Mouse (Mus musculus) midbrain, embryonic 13.5 days (tissue): ENCODE data around the gene Slc7a4. TPM values are rescaled to one million over a fixed set of nuclear protein-coding genes. Genes with fewer than 3 reads are reported as not detected.

ENCODE experiments used
- ATAC-seq: fragments of 200-750 bp; cut with Nextera tagmentation; 2 replicates; pipeline ENCODE4 v1.8.0; 2017; ENCODE audit warnings: mild to moderate bottlenecking, moderate TSS enrichment, moderate library complexity
- H3K27ac ChIP-seq: fragments of 300-500 bp; sonication (generic); 2 replicates; pipeline ENCODE4 v1.5.1; 2015; ENCODE audit warnings: inconsistent platforms, mild to moderate bottlenecking, moderate library complexity
- H3K27me3 ChIP-seq: fragments of 300-500 bp; sonication (generic); 2 replicates; pipeline ENCODE4 v1.6.1; 2015; ENCODE audit warnings: mild to moderate bottlenecking, inconsistent platforms
- H3K36me3 ChIP-seq: fragments of 300-500 bp; sonication (generic); 2 replicates; pipeline ENCODE4 v1.6.1; 2015; ENCODE audit warnings: mild to moderate bottlenecking, inconsistent platforms
- H3K4me1 ChIP-seq: fragments of 300-500 bp; sonication (generic); replicated peaks from 2 replicates; pipeline ENCODE4 v1.6.1; 2015; ENCODE audit warnings: inconsistent platforms
- H3K4me2 ChIP-seq: fragments of 300-500 bp; sonication (generic); replicated peaks from 2 replicates; pipeline ENCODE4 v1.6.1; 2015; ENCODE audit warnings: moderate library complexity, mild to moderate bottlenecking, inconsistent platforms
- H3K4me3 ChIP-seq: fragments of 300-500 bp; sonication (generic); replicated peaks from 2 replicates; pipeline ENCODE4 v1.5.1; 2015; ENCODE audit warnings: mild to moderate bottlenecking, inconsistent platforms
- H3K9ac ChIP-seq: fragments of 300-500 bp; sonication (generic); replicated peaks from 2 replicates; pipeline ENCODE4 v1.6.1; 2015; ENCODE audit warnings: mild to moderate bottlenecking, inconsistent platforms
- H3K9me3 ChIP-seq: fragments of 300-500 bp; sonication (generic); 2 replicates; pipeline ENCODE4 v1.6.1; 2016; ENCODE audit warnings: mild to moderate bottlenecking, inconsistent platforms
- WGBS: fragments of 180-500 bp; shearing (Covaris S2); methylation state at CpG from one replicate; pipeline ENCODE4 v1.1.7; 2015; 5-methylcytosine and 5-hydroxymethylcytosine counted together
- polyA plus RNA-seq: library from polyadenylated mRNA; unstranded; fragments of >200 nt; fragmentation: Nextera tagmentation; extraction: Ambion mirVana; gene quantifications from 2 replicates; pipeline ENCODE4 v1.2.1, GENCODE M21; 2015

Gene Slc7a4
- polyA plus RNA-seq, 1 experiment from 2014 or later = 13.8 TPM

DNA sequence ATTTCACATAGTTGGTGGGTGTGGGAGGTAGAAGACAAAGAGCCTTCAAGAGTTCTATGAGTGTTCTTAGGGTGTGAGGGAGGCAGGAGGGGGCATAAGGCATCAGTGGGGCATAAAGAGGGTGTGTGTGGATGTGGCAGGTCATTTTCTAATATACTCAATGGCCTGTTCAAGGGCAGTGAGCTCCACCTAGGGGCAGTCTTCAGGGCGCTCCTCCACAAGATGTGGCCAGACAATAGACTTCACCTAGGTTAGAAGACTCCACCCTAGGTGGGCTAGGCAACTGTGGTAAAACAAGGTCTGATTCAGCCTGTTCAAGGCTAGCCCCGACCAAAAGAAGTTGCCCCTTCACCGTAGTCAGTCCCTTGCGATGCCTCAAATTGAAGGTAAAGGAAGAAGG lies 50.7 kb downstream of the Slc7a4 start:
- Histone ChIP-seq H3K27me3 (no peaks in the 10 kb centered on the region), H3K4me1 (peaks cover 28% of the 10 kb centered on the region), H3K4me3 (no peak overlapping the region), H3K27ac (no peak overlapping the region), H3K9me3 (no peaks in the 10 kb centered on the region), H3K4me2 (peak overlapping the region; percentile 91), H3K36me3 (peaks cover 18% of the 10 kb centered on the region), H3K9ac (no peak overlapping the region)
- no peak for ATAC-seq
- WGBS = 56% methylated on average over 4 of the region's 4 CpGs

DNA sequence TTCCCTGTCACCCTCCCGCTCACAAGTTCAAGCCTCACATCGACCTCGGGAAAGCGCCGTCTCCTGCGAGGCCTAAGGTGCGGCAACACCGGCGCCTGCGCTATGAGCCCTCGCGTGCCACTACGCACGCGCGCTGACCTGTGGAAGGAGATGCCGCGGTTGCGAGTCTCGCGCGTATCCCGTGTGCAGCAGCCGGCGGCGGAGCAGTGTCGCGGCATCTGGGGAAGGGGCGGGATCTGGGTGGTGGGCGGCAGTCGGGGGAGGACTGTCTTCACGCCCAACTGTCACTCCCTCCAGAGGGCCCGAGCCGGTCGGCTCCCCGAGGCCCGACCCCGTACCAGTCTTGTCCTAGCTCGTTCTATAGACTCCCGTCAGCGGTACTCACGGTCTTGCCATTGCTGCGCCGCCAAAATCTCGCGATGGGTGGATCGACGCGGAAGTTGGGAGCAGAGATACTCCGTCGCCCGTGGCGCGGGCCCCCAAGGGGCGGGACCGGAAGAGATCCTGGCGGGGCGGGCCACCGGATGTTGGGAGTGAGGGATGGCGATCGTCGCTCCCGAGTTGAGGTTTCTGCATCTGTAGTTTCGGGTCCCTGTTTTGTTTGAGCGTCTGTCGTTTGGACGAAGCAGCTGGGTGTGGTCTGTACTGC lies 52.2 kb downstream of the Slc7a4 start, which contains the start of gene Thap7:
Thap7 (minus strand) TSS at position 497 of the 649 bp plus-strand sequence.
- Histone ChIP-seq H3K4me2 (peak within 1 kb of the TSS; percentile 91), H3K9me3 (no peaks in the 10 kb centered on the region), H3K4me3 (peak within 1 kb of the TSS; percentile 63), H3K9ac (peak within 1 kb of the TSS; percentile 84), H3K27me3 (no peaks in the 10 kb centered on the region), H3K4me1 (peaks cover 28% of the 10 kb centered on the region), H3K27ac (peak within 1 kb of the TSS; percentile 98), H3K36me3 (peaks cover 33% of the 10 kb centered on the region)
- WGBS = under 1% methylated on average over 67 of the region's 67 CpGs
- ATAC-seq = peak; percentile 97

DNA sequence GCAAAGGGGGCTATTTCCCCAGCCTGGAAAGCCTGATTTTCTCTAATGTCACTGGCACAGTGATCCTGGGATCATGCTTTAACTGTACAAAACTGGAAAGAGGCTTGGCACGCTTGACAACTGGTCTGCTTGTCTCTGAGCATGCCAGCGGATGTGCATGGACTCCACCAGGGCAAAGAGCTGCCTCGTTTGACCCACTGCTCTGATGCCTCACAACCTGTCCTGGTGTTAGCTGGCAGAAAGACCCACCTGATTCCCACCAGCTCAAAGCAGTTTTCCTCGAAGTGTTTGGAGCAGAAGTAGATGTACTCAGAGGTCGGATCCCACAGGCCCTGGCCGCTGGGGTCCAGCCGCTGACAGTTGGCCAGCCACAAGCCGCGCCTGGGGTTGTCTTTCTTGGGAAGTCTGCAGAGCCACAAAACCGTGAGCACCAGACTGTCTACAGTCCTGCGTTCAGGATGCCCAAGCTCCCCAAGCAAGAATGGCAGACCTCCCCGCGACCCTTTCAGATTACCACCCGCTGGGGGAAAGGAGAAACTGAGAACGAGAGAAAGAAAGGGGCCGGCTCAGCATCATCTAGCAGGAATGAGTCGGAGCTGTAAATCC lies 52.9 kb downstream of the Slc7a4 start:
- peak; percentile 13; the same call in 1 of the 2 replicates for ATAC-seq
- Histone ChIP-seq H3K9me3 (no peaks in the 10 kb centered on the region), H3K27ac (peak overlapping the region; percentile 98), H3K4me3 (peak overlapping the region; percentile 63), H3K9ac (peak overlapping the region; percentile 84), H3K36me3 (peaks cover 40% of the 10 kb centered on the region), H3K27me3 (no peaks in the 10 kb centered on the region), H3K4me2 (peak overlapping the region; percentile 91), H3K4me1 (peaks cover 28% of the 10 kb centered on the region)
- 17% methylated on average over 17 of the region's 17 CpGs for WGBS

DNA sequence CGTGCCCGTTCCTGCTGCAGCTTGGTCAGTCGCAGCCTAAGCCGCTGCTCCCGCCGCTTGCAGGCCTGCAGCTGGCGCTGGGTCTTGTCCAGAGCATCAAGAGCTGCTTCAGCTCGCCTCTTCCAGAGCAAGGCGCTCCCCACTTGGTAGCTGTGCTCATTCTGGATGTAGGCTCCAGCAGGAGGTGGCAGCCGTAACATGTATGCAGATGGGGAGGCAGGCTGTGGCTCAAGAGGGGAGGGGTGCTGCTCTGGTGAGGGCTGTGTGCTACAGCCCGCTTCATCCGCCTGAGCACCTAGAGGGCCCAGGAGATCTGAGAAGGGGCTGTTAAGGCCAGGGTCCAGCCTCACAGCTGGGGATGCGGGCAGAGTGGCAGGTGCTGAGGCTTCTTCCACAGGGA lies 54.7 kb downstream of the Slc7a4 start:
- Histone ChIP-seq H3K9me3 (no peaks in the 10 kb centered on the region), H3K36me3 (peaks cover 56% of the 10 kb centered on the region), H3K4me2 (no peak overlapping the region), H3K4me3 (no peak overlapping the region), H3K9ac (no peak overlapping the region), H3K4me1 (peaks cover 28% of the 10 kb centered on the region), H3K27ac (no peak overlapping the region), H3K27me3 (no peaks in the 10 kb centered on the region)
- no peak for ATAC-seq
- WGBS = 86% methylated on average over 13 of the region's 13 CpGs

DNA sequence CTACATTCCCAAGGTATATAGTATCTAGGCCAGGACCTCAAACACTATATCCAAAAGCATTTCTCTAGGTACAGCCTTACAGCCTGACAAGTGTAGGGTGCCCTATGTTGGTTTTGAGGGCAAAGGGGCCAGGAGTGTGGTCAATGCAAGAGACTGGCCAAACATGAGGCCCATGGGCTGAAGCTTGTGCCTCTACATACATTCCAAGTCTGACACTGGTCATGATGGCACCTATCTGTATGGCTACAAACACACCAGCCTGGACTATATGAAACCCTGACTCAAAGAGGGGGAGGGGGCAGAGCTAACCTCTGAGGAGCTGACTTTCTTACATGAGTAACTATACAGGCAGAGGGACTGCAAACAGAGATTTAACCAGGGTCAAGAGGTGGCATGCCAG lies 55.4 kb downstream of the Slc7a4 start:
- Histone ChIP-seq H3K36me3 (peaks cover 63% of the 10 kb centered on the region), H3K4me3 (no peak overlapping the region), H3K9me3 (no peaks in the 10 kb centered on the region), H3K27ac (no peak overlapping the region), H3K4me1 (peaks cover 27% of the 10 kb centered on the region), H3K27me3 (no peaks in the 10 kb centered on the region), H3K4me2 (no peak overlapping the region), H3K9ac (no peak overlapping the region)
- no peak for ATAC-seq

DNA sequence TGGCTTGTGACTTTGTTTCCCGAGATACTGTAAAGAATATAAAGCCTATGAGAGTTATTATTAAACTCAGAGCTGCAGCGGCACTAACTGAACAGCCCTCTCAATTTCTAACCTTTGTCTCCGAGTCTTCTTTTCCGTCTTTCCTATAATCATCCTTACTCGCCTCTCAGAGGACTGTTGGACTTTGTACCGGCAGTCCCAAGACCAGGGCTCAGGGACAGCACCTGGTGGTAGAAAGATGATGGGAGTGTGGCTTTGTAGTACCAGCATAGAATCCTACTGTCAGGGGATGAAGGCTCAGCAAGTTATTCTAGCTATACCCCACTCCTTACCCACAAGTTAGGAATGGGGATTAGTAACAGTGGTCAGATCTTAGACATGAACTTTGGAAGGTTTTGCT lies 56.8 kb downstream of the Slc7a4 start:
- no peak overlapping the region for H3K9ac ChIP-seq
- no peak overlapping the region for H3K27ac ChIP-seq
- WGBS = 94% methylated on average over 6 of the region's 6 CpGs
- H3K4me3 ChIP-seq = no peak overlapping the region
- ATAC-seq = no peak
- no peak overlapping the region for H3K4me2 ChIP-seq
- peaks cover 77% of the 10 kb centered on the region for H3K36me3 ChIP-seq
- no peaks in the 10 kb centered on the region for H3K9me3 ChIP-seq
- H3K4me1 ChIP-seq = peaks cover 13% of the 10 kb centered on the region
- no peaks in the 10 kb centered on the region for H3K27me3 ChIP-seq

DNA sequence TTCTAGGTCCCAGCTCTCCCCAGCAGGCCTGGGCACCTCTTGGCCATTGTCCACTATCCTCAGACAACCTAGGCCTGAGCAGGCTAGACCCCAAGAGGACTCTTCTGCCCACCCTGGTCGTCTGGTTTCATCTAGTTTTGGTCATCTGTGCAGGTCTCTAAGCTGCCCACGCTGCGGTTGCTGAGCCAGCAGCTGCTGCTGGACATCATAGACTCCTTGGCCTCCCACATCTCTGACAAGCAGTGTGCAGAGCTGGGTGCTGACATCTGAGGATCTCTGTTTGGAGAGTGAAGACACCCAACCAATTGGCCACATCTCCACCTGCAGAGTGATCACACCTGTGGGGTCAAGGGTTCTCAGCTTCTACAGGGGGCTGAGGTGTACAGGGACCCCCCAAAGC lies 57.5 kb downstream of the Slc7a4 start:
- no peak for ATAC-seq
- Histone ChIP-seq H3K27ac (no peak overlapping the region), H3K9me3 (no peaks in the 10 kb centered on the region), H3K9ac (no peak overlapping the region), H3K4me3 (no peak overlapping the region), H3K36me3 (peaks cover 84% of the 10 kb centered on the region), H3K4me2 (no peak overlapping the region), H3K27me3 (no peaks in the 10 kb centered on the region), H3K4me1 (peaks cover 13% of the 10 kb centered on the region)
- 89% methylated on average over 3 of the region's 3 CpGs for WGBS

DNA sequence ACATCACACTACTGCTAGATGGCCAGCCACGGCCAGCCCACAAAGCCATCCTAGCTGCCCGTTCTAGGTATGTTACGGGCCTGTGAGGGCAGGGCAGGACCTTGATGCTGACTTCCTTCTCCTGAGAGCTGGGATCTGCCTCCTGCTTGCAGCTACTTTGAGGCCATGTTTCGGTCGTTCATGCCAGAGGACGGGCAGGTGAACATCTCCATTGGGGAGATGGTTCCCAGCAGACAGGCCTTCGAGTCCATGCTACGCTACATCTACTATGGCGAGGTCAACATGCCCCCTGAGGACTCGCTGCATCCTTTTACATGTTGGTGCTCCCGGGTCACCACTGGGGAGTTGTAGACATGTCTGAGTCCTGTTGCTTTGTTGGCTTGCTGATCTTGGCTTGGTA lies 58.9 kb downstream of the Slc7a4 start:
- H3K4me2 ChIP-seq = no peak overlapping the region
- H3K9ac ChIP-seq = no peak overlapping the region
- peaks cover 97% of the 10 kb centered on the region for H3K36me3 ChIP-seq
- WGBS = 94% methylated on average over 11 of the region's 11 CpGs
- peaks cover 3% of the 10 kb centered on the region; the same call in 1 of the 2 replicates for H3K4me1 ChIP-seq
- H3K27me3 ChIP-seq = no peaks in the 10 kb centered on the region
- no peak for ATAC-seq
- H3K9me3 ChIP-seq = no peaks in the 10 kb centered on the region
- H3K4me3 ChIP-seq = no peak overlapping the region
- no peak overlapping the region for H3K27ac ChIP-seq

Other genes starting within 250 kb of the Slc7a4 start
- 21.2 and 23.3 TPM in 2 replicates for gene Snap29, start 177.2 kb downstream of the Slc7a4 start, polyA plus RNA-seq
- gene Pi4ka, start 176.9 kb downstream of the Slc7a4 start, polyA plus RNA-seq = 62.7 and 67.5 TPM in 2 replicates
- gene Crkl, start 131.2 kb downstream of the Slc7a4 start, polyA plus RNA-seq = 88.7 and 91.2 TPM in 2 replicates
- gene Aifm3, start 93.6 kb downstream of the Slc7a4 start, polyA plus RNA-seq = 7.9 and 10.6 TPM in 2 replicates
- gene Lztr1, start 74.5 kb downstream of the Slc7a4 start, polyA plus RNA-seq = 124 and 133 TPM in 2 replicates
- 61.7 and 65.0 TPM in 2 replicates for gene Thap7, start 52.1 kb downstream of the Slc7a4 start, polyA plus RNA-seq
- 0.28 and 0.55 TPM in 2 replicates for gene Lrrc74b, start 22.0 kb downstream of the Slc7a4 start, polyA plus RNA-seq
- 1.0 and 1.3 TPM in 2 replicates for gene P2rx6, start 21.3 kb downstream of the Slc7a4 start, polyA plus RNA-seq
- gene Smpd4, start 36.1 kb upstream of the Slc7a4 start, polyA plus RNA-seq = 27.3 and 27.9 TPM in 2 replicates
- gene Ccdc74a, start 63.3 kb upstream of the Slc7a4 start, polyA plus RNA-seq = 4.4 and 4.8 TPM in 2 replicates
- gene Med15, start 149.7 kb upstream of the Slc7a4 start, polyA plus RNA-seq = 44.7 and 47.7 TPM in 2 replicates
- gene Klhl22, start 176.4 kb upstream of the Slc7a4 start, polyA plus RNA-seq = 64.9 and 68.9 TPM in 2 replicates
- 0.85 and 1.6 TPM in 2 replicates for gene Scarf2, start 214.1 kb upstream of the Slc7a4 start, polyA plus RNA-seq
- gene B830017H08Rik, start 249.9 kb upstream of the Slc7a4 start, polyA plus RNA-seq = 0.54 and 0.70 TPM in 2 replicates